Mouse (Mus musculus) small intestine, adult 2 months (tissue): Measurements from ENCODE around the gene Bckdhb. TPM values are rescaled to one million over a fixed set of nuclear protein-coding genes. Genes with fewer than 3 reads are reported as not detected.

Experiments used
- H3K27ac ChIP-seq: fragments of 200-500 bp; 2 replicates; pipeline ENCODE4 v1.5.1; 2012; ENCODE audit warnings: low read depth, low read length, control low read depth, inconsistent platforms; ENCODE audit not compliant: insufficient read depth
- H3K27me3 ChIP-seq: fragments of 200-500 bp; 2 replicates; pipeline ENCODE4 v1.6.1; 2012; ENCODE audit warnings: mild to moderate bottlenecking, moderate library complexity, low read length, inconsistent platforms; ENCODE audit not compliant: control insufficient read depth, insufficient read depth
- H3K36me3 ChIP-seq: fragments of 200-500 bp; 2 replicates; pipeline ENCODE4 v1.6.1; 2012; ENCODE audit warnings: mild to moderate bottlenecking, low read length, control low read depth, inconsistent platforms; ENCODE audit not compliant: control insufficient read depth, insufficient read depth
- H3K4me1 ChIP-seq: fragments of 200-500 bp; 2 replicates; pipeline ENCODE4 v1.6.1; 2012; ENCODE audit warnings: low read length, inconsistent platforms, mixed read lengths; ENCODE audit not compliant: control insufficient read depth, insufficient read depth, insufficient read length
- H3K4me3 ChIP-seq: fragments of 200-500 bp; 2 replicates; pipeline ENCODE4 v1.5.1; 2012; ENCODE audit warnings: low read depth, mild to moderate bottlenecking, control low read depth, inconsistent platforms, low read length, moderate library complexity
- CTCF ChIP-seq: fragments of 200-500 bp; IDR thresholded peaks from 2 replicates; pipeline ENCODE4 v1.5.1; 2012; ENCODE audit warnings: low read depth, mild to moderate bottlenecking, control low read depth, inconsistent platforms, low read length, moderate library complexity, mixed read lengths; ENCODE audit not compliant: insufficient replicate concordance, insufficient read length; ENCODE audit errors: extremely low read depth
- POLR2A ChIP-seq: fragments of 200-500 bp; IDR thresholded peaks from 2 replicates; pipeline ENCODE4 v1.6.1; 2012; ENCODE audit warnings: low read depth, mild to moderate bottlenecking, control low read depth, inconsistent platforms, low read length, moderate library complexity
- WGBS: fragments of 180-500 bp; shearing (Covaris S2); methylation state at CpG from one replicate; pipeline ENCODE4 v1.1.7; 2018; 5-methylcytosine and 5-hydroxymethylcytosine counted together
- polyA plus RNA-seq: library from polyadenylated mRNA; depleted of rRNA; stranded (reverse); fragments of >200 nt; gene quantifications from 2 replicates; pipeline ENCODE4 v1.2.3, GENCODE M21; 2012

Bckdhb gene
- polyA plus RNA-seq, 1 experiment = 2.3 TPM

DNA sequence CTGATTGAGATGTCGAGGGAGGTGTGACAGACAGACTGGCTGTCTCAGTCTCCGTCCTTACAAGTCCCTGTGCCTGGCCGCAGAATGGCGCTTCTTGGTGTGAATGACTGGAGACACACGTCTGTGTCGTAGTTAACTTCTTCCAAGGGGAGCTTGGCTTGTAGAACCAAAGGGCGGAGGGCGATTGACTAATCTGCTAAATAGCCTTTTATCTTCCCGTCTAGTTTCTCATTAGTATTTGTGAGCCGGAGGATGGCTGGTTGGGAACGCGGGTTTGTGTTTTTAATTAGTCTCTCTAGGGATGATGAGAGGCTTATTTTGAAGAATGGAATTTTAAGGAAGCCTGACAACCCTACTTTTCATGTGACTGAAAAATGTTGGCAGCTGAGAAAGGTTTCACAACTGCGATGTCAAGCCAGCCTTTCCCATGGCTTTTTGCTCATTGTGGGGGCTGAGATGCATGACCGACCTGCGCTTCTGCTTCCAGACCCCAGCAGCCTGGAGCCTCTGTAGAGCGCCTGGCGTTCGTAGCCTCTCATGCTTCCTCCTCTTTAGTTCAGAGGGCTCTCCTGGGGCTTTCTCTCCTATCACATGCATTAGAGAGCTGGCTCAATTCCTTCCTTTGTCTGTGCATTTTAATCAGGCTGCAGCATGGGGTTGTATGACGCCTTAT, 107.9 kb downstream of the Bckdhb start:
- H3K27me3 ChIP-seq = no peaks in the 10 kb centered on the region
- no peak for TF ChIP-seq POLR2A
- TF ChIP-seq CTCF = no peak
- no peaks in the 10 kb centered on the region for H3K36me3 ChIP-seq
- H3K27ac ChIP-seq = no peak overlapping the region
- no peaks in the 10 kb centered on the region for H3K4me1 ChIP-seq
- no peak overlapping the region for H3K4me3 ChIP-seq
- 59% methylated on average over 19 of the region's 19 CpGs for WGBS

DNA sequence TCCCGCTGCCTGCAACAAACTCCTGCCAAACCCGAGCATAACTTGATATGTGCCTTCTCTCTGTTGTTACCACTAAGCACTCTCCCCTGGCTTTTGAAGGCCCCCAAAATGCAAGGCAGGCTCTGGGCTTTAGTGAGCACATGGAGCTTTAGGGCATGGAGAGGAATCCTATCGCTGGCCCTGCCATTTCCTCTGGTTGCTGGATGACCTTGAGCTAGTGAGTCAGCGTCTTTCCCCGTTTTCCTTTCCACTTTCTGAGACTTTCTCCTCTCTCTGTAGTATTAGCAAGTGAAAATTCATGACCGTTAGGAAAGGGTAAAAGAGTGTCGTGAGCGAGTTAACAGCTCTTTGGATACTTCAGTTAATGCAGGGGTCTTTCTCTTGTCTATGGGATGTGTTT, 111.1 kb downstream of the Bckdhb start:
- no peak for TF ChIP-seq POLR2A
- WGBS = 88% methylated on average over 8 of the region's 8 CpGs

DNA sequence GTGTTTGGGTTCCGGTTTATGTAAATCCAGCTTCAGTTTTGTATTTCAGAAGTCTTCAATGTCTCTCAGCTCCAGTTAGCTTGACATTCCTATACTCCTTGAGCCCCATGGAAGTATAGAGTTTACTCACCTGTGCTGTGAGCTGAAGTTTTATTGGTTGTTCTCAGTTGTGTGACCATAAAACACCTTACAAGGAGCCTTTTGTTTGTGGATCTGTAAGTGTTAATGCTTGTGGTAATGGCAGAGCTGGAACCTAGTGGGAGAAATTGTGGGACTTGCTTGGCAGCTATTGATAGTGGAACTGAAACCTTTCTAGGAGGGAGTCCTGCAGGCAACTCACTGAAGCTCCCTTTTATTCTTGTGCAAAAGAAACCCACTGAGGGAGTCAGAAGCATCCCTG, 112.3 kb downstream of the Bckdhb start:
- Histone ChIP-seq H3K4me3 (no peak overlapping the region), H3K27me3 (no peaks in the 10 kb centered on the region), H3K4me1 (no peaks in the 10 kb centered on the region), H3K36me3 (no peaks in the 10 kb centered on the region), H3K27ac (no peak overlapping the region)
- TF ChIP-seq POLR2A = no peak
- TF ChIP-seq CTCF = no peak
- 81% methylated on average over 1 of the region's 1 CpGs for WGBS

More for the DNA sequence above, 111.1 kb downstream of the Bckdhb start:
- no peaks in the 10 kb centered on the region for H3K36me3 ChIP-seq
- no peak overlapping the region for H3K4me3 ChIP-seq
- no peaks in the 10 kb centered on the region for H3K4me1 ChIP-seq
- no peak overlapping the region for H3K27ac ChIP-seq
- no peaks in the 10 kb centered on the region for H3K27me3 ChIP-seq

DNA sequence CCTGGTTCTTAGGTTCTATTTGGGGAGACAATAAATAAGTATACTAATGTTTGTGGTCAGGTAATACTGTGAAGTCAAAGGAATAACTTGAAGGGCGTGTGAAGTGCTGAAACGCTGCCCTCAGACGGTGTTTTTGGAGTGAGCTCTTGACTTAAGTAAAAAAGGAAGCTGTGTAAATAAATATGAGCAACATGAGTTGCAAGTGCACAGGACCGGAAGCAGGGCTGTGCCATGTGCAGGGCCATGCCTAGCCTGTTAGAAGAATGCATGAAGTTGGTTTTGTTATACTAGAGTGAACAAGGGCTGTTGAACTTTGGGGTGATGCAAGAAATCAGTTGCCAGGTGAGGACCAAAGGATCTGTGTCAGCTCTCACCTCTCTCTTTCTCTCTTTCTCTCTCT, 114.0 kb downstream of the Bckdhb start:
- no peaks in the 10 kb centered on the region for H3K27me3 ChIP-seq
- H3K36me3 ChIP-seq = no peaks in the 10 kb centered on the region
- H3K27ac ChIP-seq = no peak overlapping the region
- no peak for TF ChIP-seq CTCF
- no peak for TF ChIP-seq POLR2A
- H3K4me1 ChIP-seq = no peaks in the 10 kb centered on the region
- 72% methylated on average over 4 of the region's 4 CpGs for WGBS
- no peak overlapping the region for H3K4me3 ChIP-seq

DNA sequence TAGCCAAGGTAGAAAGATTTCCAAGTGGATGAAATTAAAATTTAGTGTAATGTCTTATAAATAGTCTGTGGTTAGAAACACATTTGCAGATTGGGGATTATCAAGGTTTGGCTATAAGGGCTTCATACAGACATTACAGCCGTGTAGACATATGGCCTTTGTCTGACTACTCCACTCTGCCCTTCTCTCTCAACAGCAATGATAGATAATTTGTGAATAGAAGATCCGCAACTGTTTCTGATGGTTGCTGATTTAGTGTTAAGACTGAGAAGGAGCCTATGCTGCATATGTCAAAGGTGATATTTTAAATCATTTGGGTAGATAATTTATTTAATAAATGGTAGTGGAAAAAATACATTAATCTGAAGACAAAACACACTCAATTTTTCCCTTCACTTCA, 115.4 kb downstream of the Bckdhb start:
- TF ChIP-seq CTCF = no peak
- no peak for TF ChIP-seq POLR2A
- no peaks in the 10 kb centered on the region for H3K27me3 ChIP-seq
- H3K4me1 ChIP-seq = no peaks in the 10 kb centered on the region
- 91% methylated on average over 2 of the region's 2 CpGs for WGBS
- no peaks in the 10 kb centered on the region for H3K36me3 ChIP-seq
- no peak overlapping the region for H3K27ac ChIP-seq
- H3K4me3 ChIP-seq = no peak overlapping the region

DNA sequence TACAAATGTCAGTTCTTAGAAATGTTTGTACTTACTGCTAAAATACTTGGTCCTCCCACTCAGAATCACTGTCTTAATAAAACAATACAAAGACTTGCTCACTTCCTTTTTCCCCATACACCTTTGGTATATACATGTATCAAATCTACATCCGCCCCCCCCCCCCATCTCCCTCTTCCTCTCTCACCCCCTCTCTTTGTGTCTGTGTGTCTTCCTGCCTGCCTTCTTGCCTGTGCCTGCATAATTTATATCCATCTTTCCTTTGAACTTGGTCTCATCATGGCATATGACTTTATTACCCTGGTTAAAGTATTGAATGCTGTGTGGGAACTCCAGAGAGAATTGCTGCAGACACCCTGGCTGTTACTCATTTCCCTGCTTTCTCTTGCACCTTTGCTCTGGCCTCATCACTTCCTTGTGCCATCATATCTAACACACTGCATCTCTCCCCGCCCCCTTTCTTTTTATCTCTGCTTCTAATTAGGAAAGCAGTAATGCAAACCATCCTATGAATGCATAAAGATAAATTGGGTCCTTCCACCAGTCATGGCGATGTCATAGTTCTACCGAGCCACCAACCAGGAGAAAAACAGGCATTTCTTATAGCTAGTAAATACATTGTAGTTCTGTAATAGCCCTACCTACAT, 116.8 kb downstream of the Bckdhb start:
- WGBS = 60% methylated on average over 4 of the region's 4 CpGs
- no peaks in the 10 kb centered on the region for H3K27me3 ChIP-seq

DNA sequence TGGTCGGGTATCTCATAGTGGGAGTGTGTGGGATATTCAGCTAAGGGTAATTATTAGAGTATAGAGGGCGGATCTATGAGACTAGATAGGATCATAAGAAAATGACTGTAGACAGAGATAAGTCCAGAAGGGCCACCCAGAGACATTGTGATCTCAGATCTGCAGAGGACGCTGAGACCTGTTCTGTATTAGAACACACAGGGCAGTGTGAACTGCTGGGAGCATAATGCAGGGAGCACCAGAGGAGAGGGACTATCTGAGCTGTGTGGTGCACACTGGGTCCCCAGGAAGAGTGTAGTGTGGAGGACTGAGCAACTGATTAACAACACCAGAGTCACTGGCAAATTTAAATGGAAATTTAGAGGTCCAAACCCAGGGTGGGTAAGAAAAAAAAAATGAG, 117.6 kb downstream of the Bckdhb start:
- WGBS = 67% methylated on average over 3 of the region's 3 CpGs
- Histone ChIP-seq H3K27me3 (no peaks in the 10 kb centered on the region), H3K36me3 (no peaks in the 10 kb centered on the region), H3K27ac (no peak overlapping the region), H3K4me3 (no peak overlapping the region), H3K4me1 (no peaks in the 10 kb centered on the region)
- TF ChIP-seq CTCF = no peak
- TF ChIP-seq POLR2A = no peak

More for the DNA sequence above, 116.8 kb downstream of the Bckdhb start:
- no peaks in the 10 kb centered on the region for H3K4me1 ChIP-seq
- H3K4me3 ChIP-seq = no peak overlapping the region
- no peaks in the 10 kb centered on the region for H3K36me3 ChIP-seq
- no peak for TF ChIP-seq CTCF
- no peak for TF ChIP-seq POLR2A
- no peak overlapping the region for H3K27ac ChIP-seq

DNA sequence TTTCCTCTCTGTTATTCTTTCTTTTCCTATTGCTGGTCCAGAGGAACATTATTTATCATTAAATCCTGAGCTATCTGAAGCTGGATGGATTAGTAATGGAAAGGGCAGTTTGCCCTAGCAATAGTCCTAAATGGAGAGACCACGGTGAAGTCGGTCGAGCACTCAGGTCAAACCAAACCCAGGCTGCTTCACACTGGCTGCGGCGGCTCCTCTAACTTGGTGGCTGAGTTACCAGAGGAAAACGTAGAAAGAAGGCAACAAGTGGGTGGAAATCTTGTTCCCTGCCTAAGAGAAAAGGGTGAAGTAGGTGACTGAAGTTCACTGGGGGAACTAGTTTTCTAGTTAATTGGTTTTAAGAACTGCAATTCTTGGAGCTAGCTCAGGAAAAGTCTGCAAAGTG, 119.2 kb downstream of the Bckdhb start:
- no peaks in the 10 kb centered on the region for H3K4me1 ChIP-seq
- no peaks in the 10 kb centered on the region for H3K36me3 ChIP-seq
- TF ChIP-seq CTCF (no peak), POLR2A (no peak)
- no peak overlapping the region for H3K27ac ChIP-seq
- H3K27me3 ChIP-seq = no peaks in the 10 kb centered on the region
- no peak overlapping the region for H3K4me3 ChIP-seq
- 95% methylated on average over 6 of the region's 6 CpGs for WGBS
